Mouse (Mus musculus) forebrain, embryonic 15.5 days (tissue): ENCODE results near the gene Gm3238. TPM values are rescaled to one million over a fixed set of nuclear protein-coding genes. Genes with fewer than 3 reads are reported as not detected.
"Not testable (repeated sequence)": the region's sequence is repeated elsewhere in the genome, so short reads cannot be mapped to it uniquely, and the experiment has no call there.

Experiments
- ATAC-seq: fragments of 200-750 bp; cut with Nextera tagmentation; replicated peaks from 2 replicates; pipeline ENCODE4 v1.8.0; 2017; ENCODE audit warnings: mild to moderate bottlenecking, moderate TSS enrichment, moderate library complexity
- H3K27ac ChIP-seq: fragments of 300-500 bp; sonication (generic); replicated peaks from 2 replicates; pipeline ENCODE4 v1.5.1; 2015; ENCODE audit warnings: mild to moderate bottlenecking, inconsistent platforms
- H3K27me3 ChIP-seq: fragments of 300-500 bp; sonication (generic); 2 replicates; pipeline ENCODE4 v1.6.1; 2015; ENCODE audit warnings: inconsistent platforms
- H3K36me3 ChIP-seq: fragments of 300-500 bp; sonication (generic); 2 replicates; pipeline ENCODE4 v1.6.1; 2015; ENCODE audit warnings: mild to moderate bottlenecking, inconsistent platforms
- H3K4me1 ChIP-seq: fragments of 300-500 bp; sonication (generic); 2 replicates; pipeline ENCODE4 v1.6.1; 2015; ENCODE audit warnings: inconsistent platforms
- H3K4me2 ChIP-seq: fragments of 300-500 bp; sonication (generic); replicated peaks from 2 replicates; pipeline ENCODE4 v1.6.1; 2015; ENCODE audit warnings: mild to moderate bottlenecking, inconsistent platforms
- H3K4me3 ChIP-seq: fragments of 300-500 bp; sonication (generic); 2 replicates; pipeline ENCODE4 v1.5.1; 2015; ENCODE audit warnings: mild to moderate bottlenecking, inconsistent platforms
- H3K9ac ChIP-seq: fragments of 300-500 bp; sonication (generic); replicated peaks from 2 replicates; pipeline ENCODE4 v1.6.1; 2015; ENCODE audit warnings: mild to moderate bottlenecking, inconsistent platforms
- H3K9me3 ChIP-seq: fragments of 300-500 bp; sonication (generic); 2 replicates; pipeline ENCODE4 v1.6.1; 2016; ENCODE audit warnings: inconsistent platforms
- WGBS: fragments of 180-500 bp; shearing (Covaris S2); methylation state at CpG from one replicate; pipeline ENCODE4 v1.1.7; 2015; ENCODE audit warnings: mixed read lengths; 5-methylcytosine and 5-hydroxymethylcytosine counted together
- polyA plus RNA-seq: library from polyadenylated mRNA; unstranded; fragments of >200 nt; fragmentation: Nextera tagmentation; extraction: Ambion mirVana; gene quantifications from 2 replicates; pipeline ENCODE4 v1.2.1, GENCODE M21; 2015

Gene Gm3238
- polyA plus RNA-seq: not detected in 2 replicates

DNA sequence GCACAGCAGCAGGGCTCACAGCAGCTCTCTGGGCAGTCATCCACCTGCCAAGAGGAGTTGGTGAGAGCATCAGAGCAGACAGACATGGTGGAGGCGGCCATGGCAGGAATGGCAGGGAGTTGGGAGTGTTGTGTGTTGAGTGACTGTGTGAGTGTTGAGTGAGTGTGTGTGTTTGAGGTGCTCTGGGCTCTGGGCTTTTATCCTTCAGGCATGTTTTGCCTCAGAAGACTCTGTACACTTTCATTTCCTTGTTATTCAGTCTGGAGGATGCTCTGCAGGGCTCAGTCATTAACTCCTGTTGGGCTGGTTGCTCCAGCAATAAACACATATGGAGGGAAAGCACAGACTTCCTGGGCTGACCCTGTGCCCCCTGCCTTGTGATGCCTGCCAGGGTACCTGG, at the start of gene Gm3238:
Gm3238 (minus strand) TSS at position 101 of the 400 bp plus-strand sequence.
- H3K4me1 ChIP-seq, H3K9me3 ChIP-seq, H3K4me3 ChIP-seq, H3K9ac ChIP-seq, H3K4me2 ChIP-seq, ATAC-seq, H3K27me3 ChIP-seq, H3K36me3 ChIP-seq: not testable (repeated sequence)
- H3K27ac ChIP-seq: 0 out of 2 replicates have a peak within 1 kb of the TSS, but pooled peaks have one; percentile 11
- WGBS: 83% methylated on average over 1 of the region's 1 CpGs

DNA sequence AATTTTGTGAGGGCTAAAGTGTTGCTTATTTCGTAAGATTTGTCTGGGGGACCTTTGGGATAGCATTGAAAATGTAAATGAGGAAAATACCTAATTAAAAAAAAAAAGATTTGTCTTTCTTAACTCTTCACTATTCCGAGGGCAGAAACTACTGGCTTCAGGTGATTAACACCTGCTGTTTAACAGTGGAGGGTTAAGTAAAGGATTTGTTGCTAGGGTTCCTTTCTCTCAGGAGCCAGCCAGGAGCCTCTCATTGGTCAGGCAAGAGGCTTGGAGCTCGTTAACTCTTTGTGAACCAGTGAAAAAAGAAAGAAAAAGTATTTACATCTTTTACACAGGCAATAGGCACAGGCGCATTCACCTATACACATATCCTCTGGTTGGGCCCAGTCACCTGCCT, 48.1 kb upstream of the Gm3238 start:
- H3K4me1 ChIP-seq: no peaks in the 10 kb centered on the region
- H3K9me3 ChIP-seq: no peaks in the 10 kb centered on the region
- 17% methylated on average over 4 of the region's 4 CpGs for WGBS
- no peaks in the 10 kb centered on the region for H3K36me3 ChIP-seq
- H3K9ac ChIP-seq: no peak overlapping the region
- ATAC-seq: no peak
- H3K4me3 ChIP-seq: no peak overlapping the region
- H3K4me2 ChIP-seq: no peak overlapping the region
- no peak overlapping the region for H3K27ac ChIP-seq
- no peaks in the 10 kb centered on the region for H3K27me3 ChIP-seq

DNA sequence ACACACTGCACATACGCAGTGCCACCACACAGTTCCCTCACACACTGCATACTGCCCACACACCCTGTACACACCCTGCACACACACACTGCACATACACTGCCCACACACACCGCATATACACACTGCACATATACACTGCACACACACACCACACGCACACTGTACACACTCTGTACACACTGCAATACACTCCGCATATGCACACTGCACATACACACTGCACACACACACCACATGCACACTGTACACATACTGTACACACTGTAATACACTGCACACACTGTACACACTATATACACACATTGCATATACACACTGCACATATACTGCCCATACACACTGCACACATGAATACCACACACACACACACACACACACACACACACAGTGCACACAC, 47.4 kb upstream of the Gm3238 start:
- ATAC-seq: no peak
- Histone ChIP-seq H3K27me3 (no peaks in the 10 kb centered on the region), H3K4me3 (no peak overlapping the region), H3K9ac (no peak overlapping the region), H3K36me3 (no peaks in the 10 kb centered on the region), H3K27ac (no peak overlapping the region), H3K4me1 (no peaks in the 10 kb centered on the region), H3K9me3 (no peaks in the 10 kb centered on the region), H3K4me2 (no peak overlapping the region)
- 94% methylated on average over 4 of the region's 4 CpGs for WGBS

DNA sequence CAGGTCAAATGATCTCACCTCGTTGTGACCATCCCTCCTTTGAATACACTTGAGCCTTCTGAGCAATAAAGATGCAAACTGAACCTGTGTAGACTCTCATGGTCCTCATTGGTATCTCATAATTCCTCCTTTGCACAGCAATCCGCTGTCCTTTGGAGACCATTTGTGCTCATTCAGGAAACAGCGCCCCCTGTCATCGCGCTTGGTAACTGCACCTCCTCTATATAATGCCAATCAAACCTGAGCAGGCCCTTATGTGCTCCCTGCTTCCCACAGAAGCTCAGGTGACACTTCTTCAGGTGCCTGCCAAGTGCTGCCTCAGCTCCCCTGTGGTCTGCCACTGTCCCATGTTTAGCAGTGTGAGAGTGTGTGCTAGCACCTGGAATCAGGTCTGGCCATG, 44.4 kb upstream of the Gm3238 start:
- H3K9me3 ChIP-seq: no peaks in the 10 kb centered on the region
- H3K27me3 ChIP-seq: no peaks in the 10 kb centered on the region
- no peaks in the 10 kb centered on the region for H3K4me1 ChIP-seq
- no peak for ATAC-seq
- WGBS: 30% methylated on average over 5 of the region's 5 CpGs
- H3K4me3 ChIP-seq: no peak overlapping the region
- H3K4me2 ChIP-seq: no peak overlapping the region
- H3K27ac ChIP-seq: no peak overlapping the region
- no peak overlapping the region for H3K9ac ChIP-seq
- H3K36me3 ChIP-seq: no peaks in the 10 kb centered on the region

DNA sequence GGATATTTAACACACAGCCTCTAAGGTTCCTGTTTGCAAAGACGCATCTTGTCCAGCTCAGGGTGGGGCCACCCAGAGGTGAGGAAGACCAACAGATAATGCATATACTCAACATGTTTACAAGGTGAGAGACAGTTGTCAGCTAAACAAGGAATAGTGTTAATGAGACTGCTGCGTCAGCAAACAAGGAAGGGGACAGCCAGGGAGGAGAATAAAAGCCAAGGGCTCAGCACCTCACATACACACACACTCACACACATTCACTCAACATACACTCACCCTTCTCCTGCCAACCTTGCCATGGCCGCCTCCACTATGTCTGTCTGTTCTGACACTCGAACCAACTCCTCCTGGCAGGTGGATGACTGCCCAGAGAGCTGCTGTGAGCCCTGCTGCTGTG, 43.3 kb upstream of the Gm3238 start, which contains the start of gene Gm2696:
Gm2696 (plus strand) TSS at position 301 of the 400 bp plus-strand sequence.
- Histone ChIP-seq H3K9ac (no peak within 1 kb of the TSS), H3K4me3 (no peak within 1 kb of the TSS), H3K27me3 (no peaks in the 10 kb centered on the region), H3K9me3 (no peaks in the 10 kb centered on the region), H3K4me2 (no peak within 1 kb of the TSS), H3K36me3 (no peaks in the 10 kb centered on the region), H3K27ac (no peak within 1 kb of the TSS), H3K4me1 (no peaks in the 10 kb centered on the region)
- no peak for ATAC-seq
- 45% methylated on average over 4 of the region's 4 CpGs for WGBS

DNA sequence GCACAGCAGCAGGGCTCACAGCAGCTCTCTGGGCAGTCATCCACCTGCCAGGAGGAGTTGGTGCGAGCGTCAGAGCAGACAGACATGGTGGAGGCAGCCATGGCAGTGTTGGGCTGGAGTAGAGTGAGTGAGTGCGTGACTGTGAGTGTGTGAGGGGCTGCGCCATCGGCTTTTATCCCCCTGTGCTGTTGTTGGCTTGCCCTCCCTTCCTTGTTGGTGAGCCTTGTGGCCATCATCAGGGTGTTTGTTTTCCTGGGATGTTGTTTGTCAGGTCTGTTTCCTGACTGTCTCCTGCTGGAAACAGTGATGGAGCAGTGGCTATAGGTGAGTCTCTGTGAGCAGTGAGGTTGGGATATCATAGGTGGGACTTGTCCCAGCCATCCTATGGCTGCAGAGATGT, 40.6 kb upstream of the Gm3238 start, which contains the start of gene Gm9507:
Gm9507 (minus strand) TSS at position 101 of the 400 bp plus-strand sequence.
- 71% methylated on average over 5 of the region's 5 CpGs for WGBS
- no peak within 1 kb of the TSS for H3K4me2 ChIP-seq
- no peaks in the 10 kb centered on the region for H3K27me3 ChIP-seq
- no peaks in the 10 kb centered on the region for H3K9me3 ChIP-seq
- no peak within 1 kb of the TSS for H3K4me3 ChIP-seq
- H3K27ac ChIP-seq: no peak within 1 kb of the TSS
- no peak for ATAC-seq
- H3K9ac ChIP-seq: no peak within 1 kb of the TSS
- no peaks in the 10 kb centered on the region for H3K4me1 ChIP-seq
- H3K36me3 ChIP-seq: no peaks in the 10 kb centered on the region

DNA sequence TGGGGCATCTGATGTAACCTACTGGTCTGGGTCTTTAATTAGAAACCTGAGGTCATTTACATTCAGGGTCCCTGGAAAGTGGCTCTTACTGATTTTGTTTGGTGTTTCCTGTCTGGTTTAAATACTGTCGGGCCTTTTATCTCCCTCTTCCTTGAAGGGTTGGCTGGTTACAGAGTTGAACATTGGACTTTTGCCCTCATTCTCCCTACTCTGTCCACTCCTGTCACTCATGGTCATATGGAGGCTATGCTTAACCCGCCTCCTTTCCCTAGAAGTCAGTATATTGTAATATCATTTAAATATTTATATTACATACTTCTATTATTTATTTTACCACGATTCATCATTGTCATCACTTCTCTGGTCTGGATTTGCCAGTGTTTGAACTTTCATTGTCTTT, 33.0 kb upstream of the Gm3238 start:
- Histone ChIP-seq H3K9ac (no peak overlapping the region), H3K27ac (no peak overlapping the region), H3K36me3 (no peaks in the 10 kb centered on the region), H3K27me3 (no peaks in the 10 kb centered on the region), H3K4me3 (no peak overlapping the region), H3K4me2 (no peak overlapping the region), H3K9me3 (no peaks in the 10 kb centered on the region), H3K4me1 (no peaks in the 10 kb centered on the region)
- no peak for ATAC-seq
- WGBS: 77% methylated on average over 3 of the region's 3 CpGs

DNA sequence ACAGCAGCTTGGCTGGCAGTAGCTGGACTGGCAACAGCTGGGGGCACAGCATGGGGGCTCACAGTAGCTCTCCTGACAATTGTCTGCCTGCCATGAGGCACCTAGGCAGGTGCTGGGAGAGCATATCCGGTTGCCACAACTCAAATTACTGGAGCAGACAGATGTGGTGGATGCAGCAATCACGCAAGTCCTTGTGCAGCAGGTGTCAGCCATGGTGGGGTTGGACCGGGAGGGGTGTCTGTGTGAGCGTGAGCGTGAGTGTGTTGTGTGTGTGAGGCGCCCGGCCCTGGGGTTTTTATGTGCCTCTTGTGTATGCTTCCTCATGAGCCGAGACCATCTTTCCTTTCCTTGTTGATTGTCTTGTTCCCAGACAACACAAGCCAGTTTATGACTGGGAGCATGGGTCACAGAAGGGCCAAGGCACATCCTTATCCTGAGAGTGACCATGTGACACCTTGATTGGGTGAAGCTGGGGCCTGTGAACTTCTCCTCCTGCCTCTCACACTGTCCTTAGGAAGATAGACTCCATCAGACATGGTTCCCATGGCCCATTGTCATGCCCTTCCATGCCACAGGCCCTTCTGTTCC, 27.9 kb upstream of the Gm3238 start, which contains the start of gene Gm19668:
Gm19668 (minus strand) TSS at position 213 of the 588 bp plus-strand sequence.
- WGBS: 61% methylated on average over 8 of the region's 8 CpGs
- no peak for ATAC-seq
- no peak within 1 kb of the TSS for H3K4me2 ChIP-seq

DNA sequence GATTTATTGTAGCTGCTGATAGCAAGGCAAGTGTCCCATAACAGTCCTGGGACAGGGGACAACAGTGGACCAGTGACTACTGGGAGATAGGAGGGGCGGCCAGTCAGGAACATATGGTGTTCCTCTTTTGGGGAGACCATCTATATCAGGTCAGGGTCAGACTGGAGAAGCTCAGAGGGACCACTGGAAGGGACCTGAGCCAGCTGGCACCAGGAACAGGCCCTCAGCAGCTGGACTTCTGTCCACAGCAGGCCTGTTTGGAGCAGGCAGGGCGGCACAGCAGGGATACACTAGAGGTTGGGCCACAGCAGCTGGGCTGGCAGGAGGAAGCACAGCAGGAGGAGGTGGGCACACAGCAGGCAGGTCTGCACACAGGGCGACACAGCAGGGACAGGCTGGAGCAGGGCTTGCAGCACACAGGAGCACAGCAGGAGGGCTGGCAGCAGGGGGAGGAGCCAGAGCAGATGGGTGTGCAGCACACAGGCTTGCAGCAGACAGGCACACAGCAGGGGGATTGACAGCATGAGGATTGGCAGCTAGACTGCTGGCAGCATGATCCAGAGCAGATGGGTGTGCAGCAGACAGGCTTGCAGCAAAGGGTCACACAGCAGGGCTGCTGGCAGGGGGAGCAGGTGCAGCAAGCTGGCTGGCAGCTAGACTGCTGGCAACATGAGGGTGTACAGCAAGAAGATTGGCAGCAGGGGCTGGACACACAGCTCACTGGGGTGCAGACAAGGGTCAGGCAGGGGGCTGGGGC, 27.2 kb upstream of the Gm3238 start:
- H3K9ac ChIP-seq, ATAC-seq, H3K27me3 ChIP-seq, H3K4me1 ChIP-seq, H3K9me3 ChIP-seq, H3K4me2 ChIP-seq, H3K4me3 ChIP-seq, H3K36me3 ChIP-seq: not testable (repeated sequence)
- peak overlapping the region; percentile 48; the same call in 1 of the 2 replicates for H3K27ac ChIP-seq
- 34% methylated on average over 3 of the region's 3 CpGs for WGBS

More for the DNA sequence above, 27.9 kb upstream of the Gm3238 start, which contains the start of gene Gm19668:
- H3K4me1 ChIP-seq: no peaks in the 10 kb centered on the region
- no peaks in the 10 kb centered on the region for H3K9me3 ChIP-seq
- peak within 1 kb of the TSS; percentile 48; the same call in 1 of the 2 replicates for H3K27ac ChIP-seq
- no peak within 1 kb of the TSS for H3K4me3 ChIP-seq
- no peaks in the 10 kb centered on the region for H3K27me3 ChIP-seq
- H3K36me3 ChIP-seq: no peaks in the 10 kb centered on the region
- H3K9ac ChIP-seq: no peak within 1 kb of the TSS

DNA sequence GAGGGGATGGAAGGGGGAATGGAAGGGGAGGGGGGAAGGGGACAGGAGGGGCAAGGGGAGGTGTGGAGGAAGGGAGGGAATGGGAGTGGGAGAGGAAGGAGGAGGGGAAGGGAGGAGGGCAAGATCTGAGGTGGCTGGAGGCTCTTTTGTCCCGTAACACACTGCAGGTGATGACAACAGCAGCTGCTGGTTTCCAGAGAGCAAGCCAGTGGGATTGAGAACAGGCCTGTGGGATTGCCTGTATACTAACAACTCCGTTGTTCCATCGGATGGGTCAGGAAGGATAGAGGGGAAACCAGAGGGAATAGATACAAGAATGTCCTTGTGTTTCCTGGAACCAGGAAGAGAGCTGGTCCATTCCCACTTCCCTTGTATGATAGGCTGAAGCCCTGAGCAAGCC, 26.6 kb upstream of the Gm3238 start:
- H3K4me3 ChIP-seq: no peak overlapping the region
- no peaks in the 10 kb centered on the region for H3K9me3 ChIP-seq
- no peak overlapping the region for H3K9ac ChIP-seq
- H3K4me1 ChIP-seq: no peaks in the 10 kb centered on the region
- H3K27ac ChIP-seq: peak overlapping the region; percentile 48; the same call in 1 of the 2 replicates
- 15% methylated on average over 3 of the region's 3 CpGs for WGBS
- H3K4me2 ChIP-seq: no peak overlapping the region
- ATAC-seq: no peak
- no peaks in the 10 kb centered on the region for H3K36me3 ChIP-seq
- no peaks in the 10 kb centered on the region for H3K27me3 ChIP-seq

DNA sequence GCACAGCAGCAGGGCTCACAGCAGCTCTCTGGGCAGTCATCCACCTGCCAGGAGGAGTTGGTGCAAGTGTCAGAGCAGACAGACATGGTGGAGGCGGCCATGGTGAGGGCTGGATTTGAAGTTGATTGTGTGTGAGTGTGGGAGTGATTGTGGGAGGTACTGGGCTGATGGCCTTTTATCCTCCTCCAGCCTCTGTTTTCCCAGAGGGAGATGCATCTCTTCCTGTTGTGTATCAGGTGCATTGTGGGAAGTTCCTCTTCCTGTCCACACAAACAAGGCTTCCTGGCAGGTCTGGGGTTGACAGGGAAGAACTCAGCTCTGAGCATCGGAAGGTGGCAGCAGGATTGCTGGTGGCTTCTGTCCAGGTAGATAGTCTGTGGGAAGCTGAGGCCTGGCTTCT, 23.9 kb upstream of the Gm3238 start, which contains the start of gene Gm9639:
Gm9639 (minus strand) TSS at position 101 of the 400 bp plus-strand sequence.
- Histone ChIP-seq H3K9ac (no peak within 1 kb of the TSS), H3K4me1 (no peaks in the 10 kb centered on the region), H3K27ac (no peak within 1 kb of the TSS), H3K9me3 (no peaks in the 10 kb centered on the region), H3K4me3 (no peak within 1 kb of the TSS), H3K36me3 (no peaks in the 10 kb centered on the region), H3K27me3 (no peaks in the 10 kb centered on the region), H3K4me2 (no peak within 1 kb of the TSS)
- ATAC-seq: no peak
- 58% methylated on average over 2 of the region's 2 CpGs for WGBS

DNA sequence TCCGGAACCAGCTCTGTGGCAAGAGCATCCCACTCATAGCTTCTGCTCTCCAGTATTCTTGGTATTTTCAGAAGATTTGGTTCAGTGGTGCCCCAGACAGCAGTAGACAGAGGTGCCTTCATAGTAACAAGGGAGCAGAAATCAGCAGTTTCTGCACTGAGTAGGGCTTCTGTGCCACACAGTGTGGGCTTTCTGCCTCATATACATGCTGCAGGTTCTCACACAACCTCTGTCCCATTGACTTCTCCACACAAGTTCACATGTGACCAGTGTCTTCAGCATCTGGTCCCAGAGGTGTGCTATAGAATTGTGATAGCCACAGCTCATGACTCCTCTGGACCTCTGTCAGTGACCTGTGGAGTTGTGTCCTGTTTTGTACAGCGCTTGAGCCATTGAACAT, 17.5 kb upstream of the Gm3238 start:
- ATAC-seq: no peak

More for the DNA sequence above, 17.5 kb upstream of the Gm3238 start:
- Histone ChIP-seq H3K9me3 (no peaks in the 10 kb centered on the region), H3K27ac (no peak overlapping the region), H3K27me3 (no peaks in the 10 kb centered on the region), H3K9ac (no peak overlapping the region), H3K4me1 (no peaks in the 10 kb centered on the region), H3K36me3 (no peaks in the 10 kb centered on the region), H3K4me3 (no peak overlapping the region), H3K4me2 (no peak overlapping the region)
- WGBS: 88% methylated on average over 2 of the region's 2 CpGs
